Mouse (Mus musculus): ENCODE results near the gene Nos1ap. TPM values are rescaled to one million over a fixed set of nuclear protein-coding genes. Genes with fewer than 3 reads are reported as not detected.

Gene Nos1ap
- total RNA-seq, 1 experiment from 2014 or later, result 1.8 TPM

- no peak for ATAC-seq (replicated peaks; ENCODE audit: insufficient number of reproducible peaks, low FRiP score, low TSS enrichment, poor library complexity, severe bottlenecking)
These were observed 151.1 kb downstream of the Nos1ap start for GRCm38 (mm10) chr1:170438471-170439151.

GRCm38 (mm10) chr1:170434146-170434545 is 155.5 kb downstream of the Nos1ap start:
- no peak for ATAC-seq (replicated peaks; ENCODE audit: insufficient number of reproducible peaks, low FRiP score, low TSS enrichment, poor library complexity, severe bottlenecking)

GRCm38 (mm10) chr1:170433661-170434060 is 156.0 kb downstream of the Nos1ap start:
- ATAC-seq (replicated peaks; ENCODE audit: insufficient number of reproducible peaks, low FRiP score, low TSS enrichment, poor library complexity, severe bottlenecking), result no peak

GRCm38 (mm10) chr1:170432288-170432687 is 157.4 kb downstream of the Nos1ap start:
- ATAC-seq (replicated peaks; ENCODE audit: insufficient number of reproducible peaks, low FRiP score, low TSS enrichment, poor library complexity, severe bottlenecking), result no peak

- no peak for ATAC-seq (replicated peaks; ENCODE audit: insufficient number of reproducible peaks, low FRiP score, low TSS enrichment, poor library complexity, severe bottlenecking)
These were observed 158.3 kb downstream of the Nos1ap start for GRCm38 (mm10) chr1:170431312-170431711.

- no peak for ATAC-seq (replicated peaks; ENCODE audit: insufficient number of reproducible peaks, low FRiP score, low TSS enrichment, poor library complexity, severe bottlenecking)
These were observed 159.0 kb downstream of the Nos1ap start for GRCm38 (mm10) chr1:170430660-170431059.

GRCm38 (mm10) chr1:170429656-170430055 is 160.0 kb downstream of the Nos1ap start:
- no peak for ATAC-seq (replicated peaks; ENCODE audit: insufficient number of reproducible peaks, low FRiP score, low TSS enrichment, poor library complexity, severe bottlenecking)

GRCm38 (mm10) chr1:170428141-170428540 is 161.5 kb downstream of the Nos1ap start:
- ATAC-seq (replicated peaks; ENCODE audit: insufficient number of reproducible peaks, low FRiP score, low TSS enrichment, poor library complexity, severe bottlenecking), result no peak

GRCm38 (mm10) chr1:170424258-170424889 is 165.3 kb downstream of the Nos1ap start:
- no peak for ATAC-seq (replicated peaks; ENCODE audit: insufficient number of reproducible peaks, low FRiP score, low TSS enrichment, poor library complexity, severe bottlenecking)

- ATAC-seq (replicated peaks; ENCODE audit: insufficient number of reproducible peaks, low FRiP score, low TSS enrichment, poor library complexity, severe bottlenecking), result no peak
These were observed 166.6 kb downstream of the Nos1ap start for GRCm38 (mm10) chr1:170423048-170423447.

- no peak for ATAC-seq (replicated peaks; ENCODE audit: insufficient number of reproducible peaks, low FRiP score, low TSS enrichment, poor library complexity, severe bottlenecking)
These were observed 167.5 kb downstream of the Nos1ap start for GRCm38 (mm10) chr1:170422188-170422587.

- no peak for ATAC-seq (replicated peaks; ENCODE audit: insufficient number of reproducible peaks, low FRiP score, low TSS enrichment, poor library complexity, severe bottlenecking)
These were observed 169.7 kb downstream of the Nos1ap start for GRCm38 (mm10) chr1:170419961-170420360.

GRCm38 (mm10) chr1:170418131-170418530 is 171.5 kb downstream of the Nos1ap start:
- ATAC-seq (replicated peaks; ENCODE audit: insufficient number of reproducible peaks, low FRiP score, low TSS enrichment, poor library complexity, severe bottlenecking), result no peak

GRCm38 (mm10) chr1:170416967-170417366 is 172.7 kb downstream of the Nos1ap start:
- ATAC-seq (replicated peaks; ENCODE audit: insufficient number of reproducible peaks, low FRiP score, low TSS enrichment, poor library complexity, severe bottlenecking), result no peak

GRCm38 (mm10) chr1:170416206-170416605 is 173.5 kb downstream of the Nos1ap start:
- ATAC-seq (replicated peaks; ENCODE audit: insufficient number of reproducible peaks, low FRiP score, low TSS enrichment, poor library complexity, severe bottlenecking), result no peak

- ATAC-seq (replicated peaks; ENCODE audit: insufficient number of reproducible peaks, low FRiP score, low TSS enrichment, poor library complexity, severe bottlenecking), result no peak
These were observed 174.3 kb downstream of the Nos1ap start for GRCm38 (mm10) chr1:170415395-170415794.

GRCm38 (mm10) chr1:170410402-170411191 is 179.1 kb downstream of the Nos1ap start:
- ATAC-seq (replicated peaks; ENCODE audit: insufficient number of reproducible peaks, low FRiP score, low TSS enrichment, poor library complexity, severe bottlenecking), result no peak

- no peak for ATAC-seq (replicated peaks; ENCODE audit: insufficient number of reproducible peaks, low FRiP score, low TSS enrichment, poor library complexity, severe bottlenecking)
These were observed 180.6 kb downstream of the Nos1ap start for GRCm38 (mm10) chr1:170409091-170409490.

GRCm38 (mm10) chr1:170406921-170407320 is 182.7 kb downstream of the Nos1ap start:
- no peak for ATAC-seq (replicated peaks; ENCODE audit: insufficient number of reproducible peaks, low FRiP score, low TSS enrichment, poor library complexity, severe bottlenecking)

GRCm38 (mm10) chr1:170405152-170405551 is 184.5 kb downstream of the Nos1ap start:
- ATAC-seq (replicated peaks; ENCODE audit: insufficient number of reproducible peaks, low FRiP score, low TSS enrichment, poor library complexity, severe bottlenecking), result no peak
